Mouse (Mus musculus): ENCODE data around the gene Zfp330. TPM values are rescaled to one million over a fixed set of nuclear protein-coding genes. Genes with fewer than 3 reads are reported as not detected.

Gene Zfp330
- 24.3 and 25.0 TPM in 2 replicates for polyA plus RNA-seq (2012; rRNA removed)

GRCm38 (mm10) chr8:82774093-82774422 lies at the start of gene Zfp330:
TSS of gene Zfp330 (minus strand) at chr8:82774160.

Other genes with a start within 250 kb of the Zfp330 start
- 0.20 and 0.23 TPM in 2 replicates for gene Rnf150, start 89.2 kb upstream of the Zfp330 start, polyA plus RNA-seq (2012; rRNA removed)

All from liver, embryonic 14 days (tissue).